Mouse (Mus musculus) bone marrow macrophage, adult 2 months (primary cell): Measurements from ENCODE around the gene Rnf128. TPM values are rescaled to one million over a fixed set of nuclear protein-coding genes. Genes with fewer than 3 reads are reported as not detected.
A peak's percentile ranks its signal among the peaks of the same experiment; 100 is the strongest.
"Not testable (repeated sequence)": the region's sequence is repeated elsewhere in the genome, so short reads cannot be mapped to it uniquely, and the experiment has no call there.

Source experiments
- H3K27ac ChIP-seq: 2 replicates; pipeline ENCODE4 v1.5.1; 2012; ENCODE audit warnings: low read depth, low read length; ENCODE audit not compliant: insufficient read depth
- H3K4me1 ChIP-seq: 2 replicates; pipeline ENCODE4 v1.6.1; 2012; ENCODE audit warnings: low read length; ENCODE audit not compliant: control insufficient read depth, insufficient read depth
- H3K4me3 ChIP-seq: 2 replicates; pipeline ENCODE4 v1.5.1; 2012; ENCODE audit warnings: mild to moderate bottlenecking, low read length, moderate library complexity; ENCODE audit not compliant: insufficient read depth
- CTCF ChIP-seq: IDR thresholded peaks from 2 replicates; pipeline ENCODE4 v1.5.1; 2012; ENCODE audit warnings: low read depth, mild to moderate bottlenecking, low read length, moderate library complexity
- POLR2A ChIP-seq: IDR thresholded peaks from 2 replicates; pipeline ENCODE4 v1.6.1; 2012; ENCODE audit warnings: mild to moderate bottlenecking, low read depth, low read length, borderline replicate concordance
- polyA plus RNA-seq: library from polyadenylated mRNA; stranded (reverse); fragments of >200 nt; gene quantifications from 2 replicates; pipeline ENCODE4 v1.2.4, GENCODE M21; 2012; ENCODE audit not compliant: missing spikeins, insufficient read depth, insufficient read length

Rnf128 gene
- polyA plus RNA-seq, 1 experiment: 98.2 TPM

DNA sequence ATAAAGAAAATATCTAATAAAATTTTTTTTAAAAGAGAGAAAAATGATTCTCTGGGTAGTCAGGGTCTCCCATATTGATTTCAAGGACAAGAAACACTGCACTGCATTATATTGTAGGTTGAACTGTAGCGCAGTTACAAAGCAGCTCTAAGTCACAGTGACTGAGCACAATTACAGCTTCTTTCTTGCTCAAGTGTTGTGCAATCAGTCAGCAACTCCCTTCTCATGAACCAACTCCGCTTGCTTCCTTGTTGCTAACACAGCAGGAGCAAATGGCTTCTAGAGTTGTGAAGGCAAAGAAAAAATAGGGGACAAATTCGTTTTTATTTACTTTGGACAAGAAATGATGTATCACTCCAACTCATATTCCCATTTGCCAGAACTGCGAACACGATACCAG lies 12.7 kb upstream of the Rnf128 start:
- Histone ChIP-seq H3K4me1 (peaks cover 3% of the 10 kb centered on the region), H3K27ac (peak overlapping the region; percentile 79), H3K4me3 (no peak overlapping the region)
- TF ChIP-seq POLR2A (no peak), CTCF (no peak)

DNA sequence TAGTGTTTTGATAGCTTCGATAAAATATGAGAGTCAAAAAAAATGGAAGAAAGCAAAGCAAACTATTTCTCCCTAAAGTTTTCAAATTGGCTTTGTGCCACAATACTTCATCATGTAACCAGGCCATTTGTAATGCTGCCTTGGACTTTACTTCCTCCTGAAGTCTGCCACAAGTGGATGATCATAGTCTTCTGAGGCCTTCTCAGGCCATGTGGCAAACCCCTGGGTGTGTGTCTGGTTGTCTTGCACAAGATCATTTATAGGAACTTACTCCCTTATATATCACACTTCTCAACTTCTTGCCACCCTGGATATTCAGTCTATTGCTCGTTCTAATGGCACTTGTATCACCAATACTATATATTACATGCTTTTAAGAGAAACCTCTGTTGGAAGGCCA lies 11.0 kb upstream of the Rnf128 start:
- Histone ChIP-seq H3K4me1 (peaks cover 3% of the 10 kb centered on the region), H3K4me3 (no peak overlapping the region), H3K27ac (peak overlapping the region; percentile 67)
- no peak for TF ChIP-seq POLR2A
- TF ChIP-seq CTCF: no peak

DNA sequence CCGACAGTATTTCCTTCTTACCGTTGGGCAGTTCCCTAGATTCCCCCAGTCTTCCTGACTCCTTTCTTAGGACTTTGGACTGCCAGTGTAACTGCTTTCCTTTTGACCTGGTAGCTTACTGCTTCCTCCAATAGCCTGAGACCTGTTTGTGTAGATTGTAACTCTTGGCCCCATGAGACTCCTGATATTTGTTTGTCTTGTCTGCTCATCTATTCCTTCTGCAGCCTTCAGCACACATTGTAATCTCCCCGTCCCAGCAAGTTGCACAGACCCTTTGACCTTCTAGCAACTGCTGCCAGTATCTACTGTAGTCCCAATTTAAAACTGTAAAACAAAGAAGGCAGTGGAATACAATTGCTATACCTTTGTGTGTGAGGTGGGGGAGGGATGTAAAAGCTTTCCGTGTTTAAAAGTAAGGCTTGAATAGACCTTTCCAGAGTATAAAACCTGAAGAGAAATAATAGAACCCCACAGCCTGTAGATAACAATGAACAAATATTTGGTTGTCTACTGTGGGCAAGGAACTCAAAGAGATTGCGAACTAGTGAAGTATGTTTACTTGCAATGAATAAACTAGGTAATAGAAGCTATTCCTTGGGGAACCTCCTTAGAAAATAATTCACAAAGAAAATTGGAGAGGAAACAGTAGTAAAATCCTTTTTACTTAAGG lies 726 bp upstream of the Rnf128 start:
- Histone ChIP-seq H3K4me1 (no peaks in the 10 kb centered on the region), H3K4me3 (no peak overlapping the region), H3K27ac (no peak overlapping the region)
- no peak for TF ChIP-seq POLR2A
- no peak for TF ChIP-seq CTCF

DNA sequence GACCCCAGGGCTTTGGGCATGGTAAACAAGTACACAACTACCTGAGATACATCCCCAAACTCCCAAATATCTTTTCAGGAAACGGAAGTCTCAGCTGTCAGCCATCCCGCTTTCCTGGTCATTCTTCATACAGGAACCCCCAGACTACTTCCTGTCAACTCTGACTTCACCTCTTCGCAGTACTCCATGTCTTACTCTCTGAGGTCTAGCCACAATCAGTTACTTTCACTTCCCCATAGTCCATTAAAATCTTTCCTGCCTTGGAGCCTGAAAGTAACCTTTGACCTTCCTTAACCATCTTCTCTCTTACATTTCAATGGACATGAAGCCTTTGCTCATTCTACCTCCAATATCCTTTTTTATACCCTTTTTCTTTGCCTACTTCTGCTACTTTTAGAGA lies 6.9 kb downstream of the Rnf128 start:
- TF ChIP-seq POLR2A (no peak), CTCF (no peak)
- peaks cover 13% of the 10 kb centered on the region for H3K4me1 ChIP-seq
- no peak overlapping the region for H3K27ac ChIP-seq
- H3K4me3 ChIP-seq: no peak overlapping the region

DNA sequence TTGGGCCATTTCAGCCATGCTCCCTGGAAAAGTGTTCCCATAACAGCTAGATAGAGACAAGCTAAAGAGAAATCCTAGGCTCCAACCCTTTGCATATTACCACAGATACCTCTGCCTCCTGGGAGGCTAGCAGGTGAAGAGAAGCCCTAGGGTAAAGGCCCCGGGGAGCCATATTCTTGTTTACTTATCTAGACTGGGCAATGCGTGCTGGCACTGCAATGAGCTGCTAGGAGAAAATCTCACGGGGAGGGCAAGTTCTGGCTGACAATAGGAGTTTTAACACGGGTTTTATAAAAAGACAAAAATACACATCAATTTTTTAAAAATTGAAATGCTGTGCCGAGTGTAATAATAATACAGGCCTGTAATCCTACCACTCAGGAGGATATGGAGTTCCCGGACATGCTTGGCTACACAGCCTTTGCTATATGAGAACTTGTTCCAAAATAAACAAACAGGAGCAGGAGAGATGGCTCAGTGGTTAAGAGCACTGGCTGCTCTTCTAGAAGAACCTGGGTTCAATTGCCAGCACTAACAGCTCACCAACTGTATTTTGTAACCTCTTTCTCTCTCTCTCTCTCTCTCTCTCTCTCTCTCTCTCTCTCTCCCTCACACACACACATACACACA lies 15.6 kb downstream of the Rnf128 start:
- Histone ChIP-seq H3K27ac (no peak overlapping the region), H3K4me1 (peaks cover 2% of the 10 kb centered on the region; the same call in 1 of the 2 replicates), H3K4me3 (no peak overlapping the region)
- TF ChIP-seq POLR2A (no peak), CTCF (no peak)

DNA sequence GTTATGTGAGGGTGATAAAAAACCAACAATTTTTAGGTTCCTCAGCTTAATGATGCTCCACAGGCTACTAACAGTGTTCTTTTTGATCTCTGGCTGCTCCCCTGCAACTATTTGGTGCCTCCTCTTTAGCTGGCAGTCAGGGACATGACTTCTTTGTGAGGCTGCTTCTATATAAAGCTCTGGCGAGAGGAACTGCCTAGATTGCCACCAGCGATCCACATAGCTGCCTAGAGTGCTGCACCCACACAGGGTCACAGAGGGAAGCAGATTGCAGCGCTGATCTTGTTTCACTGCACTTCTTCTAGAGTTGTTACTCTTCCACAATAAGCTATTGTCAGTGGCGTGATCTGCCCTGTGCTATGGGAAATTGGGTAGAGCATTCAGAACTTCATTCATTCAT lies 20.5 kb downstream of the Rnf128 start:
- Histone ChIP-seq H3K27ac (peak overlapping the region; percentile 74), H3K4me1 (peaks cover 18% of the 10 kb centered on the region), H3K4me3 (no peak overlapping the region)
- TF ChIP-seq CTCF: no peak
- no peak for TF ChIP-seq POLR2A

- peaks cover 20% of the 10 kb centered on the region for H3K4me1 ChIP-seq
- peak overlapping the region; percentile 31 for H3K27ac ChIP-seq
- H3K4me3 ChIP-seq: not testable (repeated sequence)
Observed at GRCm38 (mm10) chrX:139586676-139587075, 23.6 kb downstream of the Rnf128 start.

DNA sequence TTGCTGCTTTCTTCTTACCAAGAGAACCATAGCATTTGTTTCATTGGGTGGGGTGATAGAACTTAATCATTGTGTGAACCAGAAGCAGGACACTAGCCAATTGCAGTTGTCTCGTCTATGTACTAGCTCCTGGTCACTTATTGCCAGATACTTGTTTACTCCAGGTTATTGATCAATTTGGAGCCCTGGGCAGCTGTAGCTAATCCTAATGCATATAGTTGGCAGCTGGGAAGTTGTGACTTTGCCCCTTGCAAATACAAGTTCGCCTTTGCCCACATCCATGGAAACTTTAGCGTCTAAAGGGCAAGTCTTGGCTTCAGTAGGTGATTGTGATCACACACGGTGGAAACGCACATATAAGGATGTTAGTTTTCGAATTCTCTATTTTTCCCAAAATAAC lies 33.3 kb downstream of the Rnf128 start:
- TF ChIP-seq POLR2A (no peak), CTCF (no peak)
- Histone ChIP-seq H3K27ac (no peak overlapping the region), H3K4me3 (no peak overlapping the region), H3K4me1 (no peaks in the 10 kb centered on the region)

GRCm38 (mm10) chrX:139610033-139610764 lies 47.1 kb downstream of the Rnf128 start:
- TF ChIP-seq POLR2A (no peak), CTCF (no peak)
- H3K4me1 ChIP-seq: peaks cover 7% of the 10 kb centered on the region; the same call in 1 of the 2 replicates
- peak overlapping the region; percentile 57 for H3K27ac ChIP-seq
- H3K4me3 ChIP-seq: peak overlapping the region; percentile 92

DNA sequence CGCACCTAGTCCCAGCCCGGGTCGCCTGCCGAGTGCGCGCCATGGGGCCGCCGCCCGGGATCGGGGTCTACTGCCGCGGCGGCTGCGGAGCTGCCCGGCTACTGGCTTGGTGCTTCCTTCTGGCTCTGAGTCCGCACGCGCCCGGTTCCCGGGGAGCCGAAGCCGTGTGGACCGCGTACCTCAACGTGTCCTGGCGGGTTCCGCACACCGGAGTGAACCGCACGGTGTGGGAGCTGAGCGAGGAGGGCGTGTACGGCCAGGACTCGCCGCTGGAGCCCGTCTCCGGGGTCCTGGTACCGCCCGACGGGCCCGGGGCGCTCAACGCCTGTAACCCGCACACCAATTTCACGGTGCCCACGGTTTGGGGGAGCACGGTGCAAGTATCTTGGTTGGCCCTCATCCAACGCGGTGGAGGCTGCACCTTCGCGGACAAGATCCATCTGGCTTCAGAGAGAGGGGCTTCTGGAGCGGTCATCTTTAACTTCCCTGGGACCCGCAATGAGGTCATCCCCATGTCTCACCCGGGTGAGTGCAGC lies 47.7 kb downstream of the Rnf128 start:
- H3K27ac ChIP-seq: peak overlapping the region; percentile 57
- H3K4me1 ChIP-seq: peaks cover 10% of the 10 kb centered on the region; the same call in 1 of the 2 replicates
- TF ChIP-seq POLR2A (no peak), CTCF (no peak)
- H3K4me3 ChIP-seq: peak overlapping the region; percentile 92
